Mouse (Mus musculus) stomach, embryonic 14.5 days (tissue): ENCODE results near the gene Stx6. TPM values are rescaled to one million over a fixed set of nuclear protein-coding genes. Genes with fewer than 3 reads are reported as not detected.
A peak's percentile ranks its signal among the peaks of the same experiment; 100 is the strongest.

Experiments
- ATAC-seq: fragments of 200-750 bp; cut with Nextera tagmentation; 2 replicates; pipeline ENCODE4 v1.8.0; 2017; ENCODE audit warnings: low read depth, moderate TSS enrichment; ENCODE audit not compliant: insufficient number of reproducible peaks, insufficient read depth, low FRiP score
- H3K27ac ChIP-seq: fragments of 300-500 bp; sonication (generic); 2 replicates; pipeline ENCODE4 v1.5.1; 2014; ENCODE audit warnings: mild to moderate bottlenecking, low read length, moderate library complexity, mixed read lengths
- H3K27me3 ChIP-seq: fragments of 300-500 bp; sonication (generic); 2 replicates; pipeline ENCODE4 v1.6.1; 2014; ENCODE audit warnings: low read length, control low read depth, mixed read lengths; ENCODE audit not compliant: control insufficient read depth, insufficient read depth
- H3K36me3 ChIP-seq: fragments of 300-500 bp; sonication (generic); 2 replicates; pipeline ENCODE4 v1.6.1; 2014; ENCODE audit warnings: mild to moderate bottlenecking, control low read depth, low read length, moderate library complexity, mixed read lengths; ENCODE audit not compliant: control insufficient read depth, insufficient read depth
- H3K4me1 ChIP-seq: fragments of 300-500 bp; sonication (generic); 2 replicates; pipeline ENCODE4 v1.6.1; 2014; ENCODE audit warnings: low read length, control low read depth, mixed read lengths; ENCODE audit not compliant: control insufficient read depth, insufficient read depth
- H3K4me2 ChIP-seq: fragments of 300-500 bp; sonication (generic); replicated peaks from 2 replicates; pipeline ENCODE4 v1.6.1; 2014; ENCODE audit warnings: low read depth, low read length, control low read depth
- H3K4me3 ChIP-seq: fragments of 300-500 bp; sonication (generic); 2 replicates; pipeline ENCODE4 v1.5.1; 2014; ENCODE audit warnings: low read depth, low read length, control low read depth
- H3K9ac ChIP-seq: fragments of 300-500 bp; sonication (generic); replicated peaks from 2 replicates; pipeline ENCODE4 v1.6.1; 2014; ENCODE audit warnings: low read depth, mild to moderate bottlenecking, control low read depth, low read length, moderate library complexity, mixed read lengths
- H3K9me3 ChIP-seq: fragments of 300-500 bp; sonication (generic); 2 replicates; pipeline ENCODE4 v1.6.1; 2016; ENCODE audit warnings: low read depth, low read length, control low read depth; ENCODE audit not compliant: control insufficient read depth
- WGBS: fragments of 180-500 bp; shearing (Covaris S2); extraction: QIAGEN DNeasy Blood & Tissue Kit; methylation state at CpG from one replicate; pipeline ENCODE4 v1.1.7; 2014; 5-methylcytosine and 5-hydroxymethylcytosine counted together
- polyA plus RNA-seq: library from polyadenylated mRNA; unstranded; fragments of >200 nt; fragmentation: Nextera tagmentation; extraction: Ambion mirVana; gene quantifications from 2 replicates; pipeline ENCODE4 v1.2.1, GENCODE M21; 2014

The Stx6 gene
- polyA plus RNA-seq, 1 experiment from 2014 or later = 80.1 TPM

DNA sequence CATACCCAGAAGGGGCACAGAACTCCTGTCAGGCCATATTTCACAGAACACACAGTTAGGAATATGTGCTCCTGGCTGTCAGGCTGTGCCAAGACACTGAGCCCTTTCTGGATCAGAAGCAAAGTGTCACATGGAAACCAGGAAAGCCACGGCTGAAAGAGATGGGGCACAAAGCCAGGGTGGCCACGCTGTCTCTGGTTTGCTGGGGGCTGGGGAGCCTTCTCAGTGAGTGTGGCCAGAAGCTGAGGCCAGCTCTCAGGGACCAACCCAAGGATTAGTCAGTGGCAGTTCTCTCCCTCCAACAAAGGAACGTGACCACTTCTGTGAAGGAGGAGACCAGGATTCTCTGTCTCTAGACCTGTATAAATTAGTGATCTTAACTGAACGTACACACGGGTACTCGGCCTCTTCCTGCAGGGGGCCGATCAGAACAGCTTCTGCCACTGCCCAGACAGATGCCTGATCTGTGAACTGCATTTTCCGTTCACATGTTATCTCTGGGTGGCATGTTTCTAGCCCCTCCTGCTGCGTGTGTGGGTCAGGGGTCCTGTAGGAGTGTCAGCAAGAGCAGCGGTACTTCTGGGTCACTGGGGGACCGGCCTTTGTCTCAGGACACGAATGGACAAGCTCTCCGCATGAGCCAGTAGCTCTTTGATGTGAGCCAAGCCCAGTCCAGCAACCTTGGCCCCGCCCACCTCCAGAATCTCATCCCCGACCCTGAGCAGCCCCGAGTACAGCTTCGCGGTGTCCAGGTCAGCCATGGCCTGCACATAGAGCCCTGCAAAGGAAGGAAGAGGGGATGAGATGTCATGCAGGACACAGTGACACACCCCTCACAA is 54.6 kb downstream of the Stx6 start:
- H3K4me3 ChIP-seq = no peak overlapping the region
- 25% methylated on average over 18 of the region's 18 CpGs for WGBS
- no peak overlapping the region for H3K9ac ChIP-seq
- H3K4me2 ChIP-seq = no peak overlapping the region
- no peaks in the 10 kb centered on the region; the same call in 1 of the 2 replicates for H3K36me3 ChIP-seq
- H3K4me1 ChIP-seq = peaks cover 26% of the 10 kb centered on the region
- H3K27me3 ChIP-seq = no peaks in the 10 kb centered on the region
- H3K9me3 ChIP-seq = no peaks in the 10 kb centered on the region
- 0 out of 2 replicates have a peak, but pooled peaks have one; percentile 16 for ATAC-seq
- H3K27ac ChIP-seq = peak overlapping the region; percentile 40

- H3K27ac ChIP-seq = no peak overlapping the region
- ATAC-seq = no peak
- H3K4me3 ChIP-seq = no peak overlapping the region
- 78% methylated on average over 7 of the region's 7 CpGs for WGBS
- peaks cover 26% of the 10 kb centered on the region for H3K4me1 ChIP-seq
- H3K4me2 ChIP-seq = no peak overlapping the region
- H3K9me3 ChIP-seq = no peaks in the 10 kb centered on the region
- no peaks in the 10 kb centered on the region; the same call in 1 of the 2 replicates for H3K36me3 ChIP-seq
- no peak overlapping the region for H3K9ac ChIP-seq
- no peaks in the 10 kb centered on the region for H3K27me3 ChIP-seq
Measured at GRCm38 (mm10) chr1:155213912-155214311, 55.4 kb downstream of the Stx6 start.

GRCm38 (mm10) chr1:155215066-155215764 is 56.7 kb downstream of the Stx6 start:
- H3K9ac ChIP-seq = no peak overlapping the region
- no peaks in the 10 kb centered on the region; the same call in 1 of the 2 replicates for H3K36me3 ChIP-seq
- 47% methylated on average over 9 of the region's 9 CpGs for WGBS

GRCm38 (mm10) chr1:155216313-155216712 is 57.8 kb downstream of the Stx6 start:
- Histone ChIP-seq H3K9me3 (no peaks in the 10 kb centered on the region), H3K27me3 (no peaks in the 10 kb centered on the region), H3K4me2 (no peak overlapping the region), H3K27ac (no peak overlapping the region), H3K36me3 (no peaks in the 10 kb centered on the region; the same call in 1 of the 2 replicates), H3K4me3 (no peak overlapping the region), H3K9ac (no peak overlapping the region), H3K4me1 (peaks cover 22% of the 10 kb centered on the region)
- no peak for ATAC-seq
- WGBS = 77% methylated on average over 11 of the region's 11 CpGs

More at GRCm38 (mm10) chr1:155215066-155215764, 56.7 kb downstream of the Stx6 start:
- no peak overlapping the region for H3K4me2 ChIP-seq
- no peak for ATAC-seq
- H3K27ac ChIP-seq = no peak overlapping the region
- H3K4me3 ChIP-seq = no peak overlapping the region
- H3K27me3 ChIP-seq = no peaks in the 10 kb centered on the region
- H3K9me3 ChIP-seq = no peaks in the 10 kb centered on the region
- H3K4me1 ChIP-seq = peaks cover 26% of the 10 kb centered on the region

DNA sequence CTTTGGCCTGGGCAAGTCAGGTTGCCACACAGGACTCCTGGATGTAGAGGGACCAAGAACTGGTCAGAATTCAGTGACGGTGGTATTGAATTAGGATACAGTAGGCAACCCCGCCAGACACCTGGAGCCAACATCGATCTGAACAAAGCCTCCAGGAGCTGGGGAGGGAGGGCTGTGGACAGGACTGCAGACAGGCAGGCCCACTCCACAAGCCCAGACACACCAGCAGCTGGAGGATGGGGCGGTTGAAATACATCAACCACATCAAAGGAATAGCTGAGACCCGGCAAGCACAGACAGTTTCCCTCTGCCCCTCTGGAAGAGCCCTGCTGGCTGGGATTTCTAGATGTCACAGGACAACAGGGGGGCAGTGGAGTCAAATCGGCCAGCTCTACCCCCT is 58.3 kb downstream of the Stx6 start:
- Histone ChIP-seq H3K4me1 (peaks cover 22% of the 10 kb centered on the region), H3K4me3 (no peak overlapping the region), H3K9me3 (no peaks in the 10 kb centered on the region), H3K9ac (no peak overlapping the region), H3K27ac (0 out of 2 replicates have a peak overlapping the region, but pooled peaks have one; percentile 6), H3K4me2 (no peak overlapping the region), H3K27me3 (no peaks in the 10 kb centered on the region), H3K36me3 (no peaks in the 10 kb centered on the region; the same call in 1 of the 2 replicates)
- ATAC-seq = no peak
- 43% methylated on average over 6 of the region's 6 CpGs for WGBS

DNA sequence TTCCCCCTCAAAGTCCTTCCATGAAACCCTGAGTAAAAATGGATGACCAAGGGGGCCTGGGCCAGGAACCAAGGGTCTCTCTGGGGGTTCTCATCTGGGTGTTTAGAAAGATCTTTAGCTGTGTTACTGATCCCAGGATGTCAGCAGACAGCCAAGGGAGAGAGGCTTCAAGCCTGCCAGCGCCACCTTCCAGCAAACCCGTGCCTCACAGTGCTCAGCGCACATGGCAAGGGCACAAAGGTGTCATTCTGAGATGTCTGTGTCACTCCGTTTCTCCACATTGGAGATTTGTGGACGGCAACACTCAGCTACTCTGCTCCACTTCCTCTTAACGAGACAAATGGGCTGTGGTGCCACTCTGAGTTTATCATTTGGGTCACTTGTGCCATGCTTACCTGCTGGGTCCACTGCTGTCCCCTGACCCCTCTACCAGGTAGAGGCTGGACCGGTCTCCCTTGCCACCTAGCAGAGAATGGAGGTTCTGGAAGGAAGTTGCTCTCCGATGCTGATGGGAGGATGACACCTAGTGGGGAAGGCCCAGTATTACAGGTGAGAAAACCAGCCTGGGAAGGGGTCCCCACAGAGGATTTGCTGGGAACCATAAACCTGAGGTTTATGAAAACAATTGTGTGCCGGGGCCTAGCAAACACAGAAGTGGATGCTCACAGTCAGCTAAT is 59.5 kb downstream of the Stx6 start:
- H3K4me2 ChIP-seq = no peak overlapping the region
- peaks cover 11% of the 10 kb centered on the region for H3K4me1 ChIP-seq
- no peaks in the 10 kb centered on the region; the same call in 1 of the 2 replicates for H3K36me3 ChIP-seq
- H3K9ac ChIP-seq = no peak overlapping the region
- H3K9me3 ChIP-seq = no peaks in the 10 kb centered on the region
- H3K27ac ChIP-seq = no peak overlapping the region
- H3K27me3 ChIP-seq = no peaks in the 10 kb centered on the region
- H3K4me3 ChIP-seq = no peak overlapping the region
- 53% methylated on average over 9 of the region's 9 CpGs for WGBS
- no peak for ATAC-seq

GRCm38 (mm10) chr1:155218924-155219323 is 60.4 kb downstream of the Stx6 start:
- ATAC-seq = no peak

GRCm38 (mm10) chr1:155222101-155222669 is 63.7 kb downstream of the Stx6 start:
- no peak overlapping the region for H3K9ac ChIP-seq
- H3K27me3 ChIP-seq = no peaks in the 10 kb centered on the region
- H3K9me3 ChIP-seq = no peaks in the 10 kb centered on the region
- H3K4me1 ChIP-seq = peaks cover 9% of the 10 kb centered on the region; the same call in 1 of the 2 replicates
- ATAC-seq = no peak
- 62% methylated on average over 11 of the region's 11 CpGs for WGBS
- no peak overlapping the region for H3K4me3 ChIP-seq
- no peaks in the 10 kb centered on the region for H3K36me3 ChIP-seq
- no peak overlapping the region for H3K4me2 ChIP-seq
- H3K27ac ChIP-seq = no peak overlapping the region

More at GRCm38 (mm10) chr1:155218924-155219323, 60.4 kb downstream of the Stx6 start:
- Histone ChIP-seq H3K9me3 (no peaks in the 10 kb centered on the region), H3K4me1 (peaks cover 6% of the 10 kb centered on the region; the same call in 1 of the 2 replicates), H3K4me3 (no peak overlapping the region), H3K4me2 (no peak overlapping the region), H3K27ac (no peak overlapping the region), H3K9ac (no peak overlapping the region), H3K36me3 (no peaks in the 10 kb centered on the region; the same call in 1 of the 2 replicates), H3K27me3 (no peaks in the 10 kb centered on the region)
- 73% methylated on average over 5 of the region's 5 CpGs for WGBS
